Mouse (Mus musculus): ENCODE results near the gene Klhl26. TPM values are rescaled to one million over a fixed set of nuclear protein-coding genes. Genes with fewer than 3 reads are reported as not detected.

Klhl26 gene
- total RNA-seq, 1 experiment from 2014 or later = 5.8 TPM

DNA sequence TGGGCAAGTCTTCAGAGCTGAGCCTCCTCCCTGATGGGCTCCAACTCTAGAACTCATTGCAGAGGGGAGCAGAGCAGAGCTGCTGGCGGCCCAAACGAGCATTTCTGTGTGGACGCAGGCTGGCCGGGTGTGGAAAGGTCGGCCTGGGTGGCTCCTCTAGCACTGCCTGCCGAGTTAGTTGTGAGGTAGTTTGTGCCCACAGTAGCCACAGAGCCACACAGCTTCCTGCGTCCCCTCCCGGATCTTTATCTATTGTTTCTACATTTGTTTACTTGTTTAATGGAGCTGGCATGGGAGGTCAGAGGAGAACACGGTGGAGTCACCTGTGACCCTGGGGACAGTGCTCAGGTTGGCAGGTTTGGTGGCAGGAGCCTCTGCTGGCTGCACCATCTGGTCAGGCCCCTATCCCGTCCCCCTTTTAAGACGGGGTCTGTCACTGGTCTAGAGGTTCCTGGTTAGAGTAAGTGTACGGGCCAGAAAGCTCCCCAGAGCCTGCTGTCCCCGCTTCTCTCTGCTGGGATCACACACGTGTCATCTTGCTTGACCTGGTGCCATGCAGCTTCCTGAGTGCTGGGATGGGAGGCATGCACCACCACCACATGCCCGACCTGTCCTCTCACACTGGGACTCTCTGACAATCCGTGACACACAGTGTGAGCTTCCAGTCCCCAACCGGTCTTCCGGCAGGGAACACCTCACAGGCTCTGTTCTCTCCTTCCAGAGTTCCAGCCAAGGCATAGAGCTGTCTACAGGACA is 55.2 kb downstream of the Klhl26 start:
- ATAC-seq (ENCODE audit: extremely low read depth, insufficient number of reproducible peaks, low FRiP score, poor library complexity, severe bottlenecking) = no peak

DNA sequence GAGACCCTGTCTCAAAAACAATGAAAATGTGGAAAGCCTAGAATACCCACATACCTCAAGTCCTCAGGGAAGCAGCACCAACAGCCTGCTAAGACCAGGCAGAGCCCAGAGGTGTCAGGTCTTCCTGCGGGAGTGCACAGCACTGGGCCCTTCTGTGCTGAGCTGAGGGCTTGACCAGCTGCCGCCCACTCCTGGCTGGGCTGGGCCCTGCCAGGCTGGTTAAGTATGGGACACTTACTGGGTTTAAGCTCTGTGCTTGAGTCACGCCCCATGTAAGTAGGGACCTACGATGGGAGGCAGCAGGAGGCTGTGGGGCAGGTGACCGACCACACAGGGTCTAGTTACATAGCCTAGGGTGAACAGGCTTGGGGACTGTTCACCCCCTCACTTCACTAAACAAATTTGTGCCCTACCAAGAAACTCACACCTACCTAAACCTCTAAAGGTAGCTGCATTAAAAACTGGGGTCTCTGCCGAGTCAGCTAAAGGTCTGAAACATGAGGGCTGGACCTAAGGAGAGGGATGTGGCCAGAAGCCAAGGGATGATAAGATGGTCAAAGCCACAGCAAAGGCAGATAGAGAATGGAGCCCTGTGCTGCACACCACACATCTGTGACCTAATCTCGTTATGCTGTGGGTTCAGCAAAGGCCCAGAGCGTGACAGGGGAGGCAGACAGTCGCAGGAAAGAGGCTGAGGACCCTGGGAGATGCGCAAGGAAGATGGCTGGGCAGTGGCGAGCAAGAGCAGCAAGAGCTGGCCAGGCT is 56.7 kb downstream of the Klhl26 start:
- ATAC-seq (ENCODE audit: extremely low read depth, insufficient number of reproducible peaks, low FRiP score, poor library complexity, severe bottlenecking) = no peak

DNA sequence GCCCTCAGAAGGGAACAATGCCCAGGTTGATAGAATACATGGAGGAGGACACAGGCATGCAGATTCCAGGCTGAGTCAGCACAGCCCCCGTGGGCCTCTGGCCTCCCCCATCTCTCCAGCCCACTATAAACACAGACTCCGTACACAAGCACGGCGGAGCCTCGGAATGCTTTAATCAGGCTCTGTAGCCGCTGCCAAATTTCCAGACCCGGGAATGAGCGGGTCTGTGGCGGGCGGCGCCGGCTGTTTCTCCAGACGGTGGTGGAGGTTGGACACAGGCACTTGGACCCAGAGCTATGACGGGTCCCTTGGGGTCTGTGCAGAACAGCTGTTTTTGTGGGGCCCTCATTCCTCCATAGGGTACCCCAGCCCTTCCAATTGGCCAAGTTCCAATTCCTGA is 57.8 kb downstream of the Klhl26 start:
- ATAC-seq (ENCODE audit: extremely low read depth, insufficient number of reproducible peaks, low FRiP score, poor library complexity, severe bottlenecking) = no peak

DNA sequence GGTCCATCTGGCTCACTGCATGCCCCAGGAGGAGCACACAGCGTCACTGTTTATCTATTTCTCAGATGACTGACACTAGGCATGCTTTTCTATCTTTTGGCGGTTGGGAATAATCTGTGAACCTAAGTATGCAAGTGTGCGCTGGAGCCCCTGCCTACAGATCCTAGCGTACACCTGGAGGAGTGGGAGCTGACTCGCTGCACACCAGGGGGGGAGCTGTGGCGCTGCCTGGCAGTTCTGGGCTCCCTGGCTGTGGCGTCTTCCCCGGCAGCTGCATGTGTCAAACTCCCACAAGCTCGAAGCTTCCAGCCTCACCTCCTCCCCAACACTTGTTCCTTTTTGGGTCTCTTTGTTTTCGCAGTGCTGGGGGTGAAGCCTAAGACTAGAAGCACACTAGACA is 58.9 kb downstream of the Klhl26 start:
- ATAC-seq (ENCODE audit: extremely low read depth, insufficient number of reproducible peaks, low FRiP score, poor library complexity, severe bottlenecking) = no peak

DNA sequence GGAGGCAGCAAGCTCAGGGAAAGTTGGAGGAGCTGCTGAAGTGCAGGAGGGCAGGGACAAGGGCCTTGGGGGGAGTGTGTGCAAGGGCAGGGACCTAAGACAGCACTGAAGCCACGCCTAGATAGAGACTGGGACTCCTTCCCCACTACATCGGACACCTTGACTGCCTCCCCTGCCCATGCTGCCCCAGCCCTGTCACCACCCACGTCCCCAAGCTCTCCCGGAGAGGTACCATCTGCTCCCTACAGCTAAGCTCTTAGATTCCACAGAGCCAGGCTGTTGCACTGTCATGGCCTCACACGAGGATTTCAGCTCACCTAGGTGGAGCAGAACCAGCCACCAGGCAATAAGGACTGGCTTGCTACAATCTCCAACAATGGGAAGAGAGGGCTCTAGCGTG is 59.8 kb downstream of the Klhl26 start:
- no peak for ATAC-seq (ENCODE audit: extremely low read depth, insufficient number of reproducible peaks, low FRiP score, poor library complexity, severe bottlenecking)

DNA sequence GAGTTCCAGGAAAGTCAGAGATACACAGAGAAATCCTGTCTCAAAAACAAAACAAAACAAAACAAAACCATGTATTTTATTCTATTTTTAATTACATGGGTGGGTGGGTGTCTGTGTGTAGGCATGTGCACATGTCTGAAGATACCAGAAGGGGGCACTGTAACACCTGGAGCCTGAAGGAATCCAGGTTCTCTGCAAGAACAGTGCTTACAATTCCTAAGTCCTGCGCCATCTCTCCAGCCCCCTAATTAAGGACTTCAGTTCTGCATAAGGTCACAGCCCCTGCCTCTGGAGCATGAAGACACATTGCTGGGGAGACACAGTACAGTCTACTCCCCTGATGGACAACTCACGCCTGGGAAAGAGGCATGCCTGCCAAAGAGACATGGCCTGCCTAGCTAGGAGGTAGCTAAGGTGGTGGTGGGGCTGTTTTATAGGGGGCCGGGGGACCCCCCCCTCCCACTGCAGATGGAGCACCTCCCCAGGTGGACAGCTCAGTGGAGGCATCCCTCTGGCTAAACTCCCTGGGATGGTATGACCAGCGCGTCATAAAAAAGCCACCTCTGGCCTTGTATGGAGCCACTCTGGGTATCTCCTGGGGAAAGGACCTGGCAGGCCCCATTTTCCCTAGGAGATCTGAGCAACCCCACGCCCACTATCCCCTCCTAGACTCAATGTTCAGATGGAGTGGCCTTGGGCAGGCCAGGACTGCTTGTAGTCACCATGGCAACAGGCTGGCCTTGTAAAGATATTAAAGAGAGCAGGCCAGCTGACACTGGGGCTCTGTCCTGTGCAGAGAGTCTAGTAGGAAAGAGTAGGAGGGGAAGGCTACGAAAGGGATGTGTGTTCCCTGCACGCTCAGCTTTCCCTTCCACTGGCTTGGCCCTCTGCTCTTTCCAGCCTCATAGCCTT is 61.0 kb downstream of the Klhl26 start:
- ATAC-seq (ENCODE audit: extremely low read depth, insufficient number of reproducible peaks, low FRiP score, poor library complexity, severe bottlenecking) = no peak

DNA sequence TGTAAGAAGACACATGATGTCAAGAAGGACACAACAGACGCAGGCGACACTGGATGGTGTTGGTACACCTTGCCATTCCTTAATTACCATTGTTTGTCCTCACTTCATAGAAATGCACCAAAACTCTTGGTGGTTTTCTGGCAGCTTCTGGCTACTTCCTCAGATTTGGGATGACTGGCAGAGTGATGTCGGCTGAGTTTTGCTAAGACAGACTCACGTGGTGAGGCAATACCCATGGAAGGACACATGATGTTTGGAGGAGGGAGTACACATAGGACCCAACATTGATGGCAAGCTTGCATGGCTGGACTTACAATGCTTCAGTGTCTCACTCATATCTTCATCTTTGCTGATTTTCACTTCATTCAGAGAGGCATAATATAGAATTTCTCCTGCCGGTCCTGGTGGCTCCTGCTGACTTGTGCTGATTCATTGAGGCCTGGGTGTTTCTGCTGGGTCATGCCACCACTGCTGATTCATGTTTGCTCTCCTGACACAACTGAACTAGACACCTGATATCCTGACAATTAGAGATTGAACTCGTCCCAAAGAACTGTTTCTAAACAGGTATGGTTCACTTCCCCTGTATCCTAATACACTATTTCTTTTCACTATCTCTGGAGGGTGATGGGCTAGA is 62.3 kb downstream of the Klhl26 start:
- no peak for ATAC-seq (ENCODE audit: extremely low read depth, insufficient number of reproducible peaks, low FRiP score, poor library complexity, severe bottlenecking)

DNA sequence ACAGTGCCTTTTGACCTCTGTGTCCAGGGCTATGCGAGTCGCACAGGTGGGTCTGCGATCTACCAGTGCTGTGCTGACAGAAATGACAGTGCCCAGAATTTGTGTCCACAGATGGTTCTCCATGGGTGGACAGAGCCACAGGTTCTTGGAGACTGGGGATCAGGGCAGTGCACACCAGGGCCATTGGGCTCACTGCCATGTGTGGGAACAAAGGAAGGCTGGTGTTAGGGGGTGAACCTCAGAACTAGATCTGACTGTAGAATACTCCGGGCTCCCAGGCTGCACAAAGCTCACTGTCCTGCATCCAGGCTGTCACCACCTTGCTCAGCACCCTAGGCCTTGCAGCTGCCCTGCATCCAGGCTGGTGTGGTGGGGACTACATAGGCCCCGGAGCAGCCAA is 66.5 kb downstream of the Klhl26 start:
- ATAC-seq (ENCODE audit: extremely low read depth, insufficient number of reproducible peaks, low FRiP score, poor library complexity, severe bottlenecking) = no peak

DNA sequence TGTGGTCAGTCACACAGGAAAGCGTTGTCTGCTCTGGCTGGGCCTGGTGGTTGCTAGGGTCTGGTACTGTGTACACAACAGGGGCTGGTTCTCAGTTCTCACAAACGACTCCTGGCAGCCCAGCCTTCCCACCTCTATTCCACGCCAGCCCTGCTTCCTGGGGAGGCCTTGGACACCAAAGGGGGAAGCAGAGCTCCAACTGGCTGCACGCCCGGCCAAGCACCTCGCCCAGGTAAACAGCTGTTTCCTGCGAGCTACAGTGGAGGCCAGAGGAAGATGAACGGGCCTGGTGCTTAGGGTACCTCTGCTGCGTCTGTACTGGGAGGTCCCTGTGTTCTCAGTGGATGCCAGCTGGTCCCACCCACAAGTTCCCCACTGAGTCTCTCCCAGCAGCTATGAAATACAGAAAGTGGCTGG is 67.3 kb downstream of the Klhl26 start:
- ATAC-seq (ENCODE audit: extremely low read depth, insufficient number of reproducible peaks, low FRiP score, poor library complexity, severe bottlenecking) = no peak

DNA sequence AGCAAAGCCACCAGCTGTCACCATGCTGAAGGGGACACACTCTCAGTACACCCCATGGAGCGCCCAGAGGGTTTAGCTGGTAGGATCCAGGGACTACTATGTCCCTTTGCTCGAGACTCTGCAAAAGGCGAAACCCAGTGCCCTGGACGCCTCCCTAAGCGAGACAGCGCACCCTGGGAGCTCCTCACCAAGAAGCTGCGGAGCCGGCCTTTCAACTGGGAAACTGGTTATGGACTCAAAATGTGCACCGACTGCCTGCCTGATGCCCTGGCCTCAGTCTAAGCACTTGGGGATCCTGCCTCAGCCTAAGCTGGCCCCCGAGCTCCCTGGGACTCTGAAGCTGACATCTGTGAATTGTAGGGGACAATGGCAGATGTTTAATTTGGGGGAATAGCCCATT is 67.7 kb downstream of the Klhl26 start:
- ATAC-seq (ENCODE audit: extremely low read depth, insufficient number of reproducible peaks, low FRiP score, poor library complexity, severe bottlenecking) = no peak

DNA sequence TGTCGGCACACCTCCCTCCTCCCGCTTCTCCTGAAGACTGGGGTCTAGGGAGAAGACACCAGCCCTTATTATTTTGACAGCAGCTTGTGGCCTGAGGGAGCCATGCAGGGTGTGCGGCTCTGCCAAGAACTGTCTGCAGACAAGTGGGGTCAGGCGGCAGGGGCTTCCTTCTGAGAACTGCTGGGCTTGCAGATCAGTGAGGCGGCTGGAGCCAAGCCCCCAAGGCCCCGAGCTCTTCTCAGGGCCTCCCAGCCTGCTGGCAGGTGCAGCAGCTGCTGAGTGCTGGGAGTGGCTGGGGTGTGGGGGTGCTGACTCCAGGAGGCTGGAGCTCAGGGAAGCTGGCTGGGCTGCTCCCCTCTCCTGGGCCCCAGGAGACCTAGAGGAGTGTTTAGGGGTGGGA is 68.5 kb downstream of the Klhl26 start:
- no peak for ATAC-seq (ENCODE audit: extremely low read depth, insufficient number of reproducible peaks, low FRiP score, poor library complexity, severe bottlenecking)

DNA sequence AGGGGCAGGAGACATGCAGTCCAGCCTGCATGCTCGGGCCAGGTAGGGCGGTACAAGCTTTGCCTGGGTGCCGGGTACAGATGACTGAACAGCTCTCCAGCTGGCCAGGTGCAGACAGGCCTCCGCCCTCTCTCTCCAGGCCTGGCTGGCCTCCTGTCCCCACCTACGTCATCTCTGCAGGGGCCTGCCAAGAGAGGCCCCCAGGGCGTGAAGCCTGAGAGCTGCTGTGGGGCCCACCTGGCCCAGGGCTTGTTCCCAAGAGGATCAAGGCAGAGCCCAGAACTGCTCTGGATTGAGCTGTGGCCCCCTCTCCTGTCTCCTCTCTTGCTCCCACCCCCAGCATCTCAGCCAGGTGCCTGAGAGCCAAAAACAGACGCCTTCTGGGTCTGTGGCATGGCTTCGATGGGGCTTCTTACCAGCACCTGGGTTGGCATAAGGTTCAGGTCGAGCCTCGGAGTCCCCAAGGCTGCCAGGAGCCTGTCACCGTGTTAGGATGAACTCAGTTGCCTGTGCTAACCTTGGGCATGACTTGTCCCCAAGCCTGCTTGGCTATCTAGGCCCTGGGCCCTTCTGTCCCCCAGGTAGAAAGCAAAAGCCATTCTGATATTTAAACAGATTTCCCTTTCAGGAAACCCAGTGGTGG is 70.2 kb downstream of the Klhl26 start:
- no peak for ATAC-seq (ENCODE audit: extremely low read depth, insufficient number of reproducible peaks, low FRiP score, poor library complexity, severe bottlenecking)

DNA sequence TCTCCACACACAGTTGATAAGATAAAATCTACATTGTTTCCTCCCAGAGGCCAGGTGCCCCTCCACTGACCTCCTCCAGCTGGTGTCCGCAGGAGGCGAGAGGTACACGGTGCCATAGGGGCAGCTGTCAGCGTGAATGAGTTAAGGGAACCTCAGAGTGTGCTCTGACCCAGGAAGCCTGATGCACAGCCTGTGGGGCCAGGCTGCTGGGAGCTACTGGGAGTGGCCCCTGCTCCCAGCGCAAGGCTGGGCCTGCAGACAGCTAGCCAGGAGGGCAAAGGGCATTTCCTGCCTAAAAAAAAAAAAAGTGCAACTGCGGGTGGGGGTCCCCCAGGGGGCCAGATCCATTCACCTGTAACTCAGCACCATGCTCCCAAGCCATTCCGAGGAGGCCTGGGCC is 71.6 kb downstream of the Klhl26 start:
- ATAC-seq (ENCODE audit: extremely low read depth, insufficient number of reproducible peaks, low FRiP score, poor library complexity, severe bottlenecking) = no peak

DNA sequence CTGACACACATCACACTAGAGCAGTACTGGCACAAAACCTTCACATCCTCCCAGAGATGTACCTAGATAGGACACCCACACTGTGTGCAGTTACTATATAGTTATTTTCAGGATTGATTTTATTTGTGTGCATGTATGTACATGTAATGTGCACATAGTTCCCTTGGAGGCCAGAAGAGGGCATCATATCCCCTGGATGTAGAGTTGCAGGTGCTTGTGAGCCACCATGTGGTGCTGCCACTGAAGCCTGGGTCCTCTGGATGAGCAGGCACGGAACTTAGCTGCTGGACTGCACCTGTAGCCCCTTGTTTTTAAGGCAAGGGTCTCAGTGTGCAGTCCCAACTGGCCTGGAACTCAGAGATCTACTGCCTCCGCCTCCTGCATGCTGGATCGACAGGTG is 72.6 kb downstream of the Klhl26 start:
- ATAC-seq (ENCODE audit: extremely low read depth, insufficient number of reproducible peaks, low FRiP score, poor library complexity, severe bottlenecking) = no peak

Other genes with a start within 250 kb of the Klhl26 start
- gene Sugp2, start 242.7 kb downstream of the Klhl26 start, total RNA-seq (2017) = 39.7 and 43.2 TPM in 2 replicates
- 5.8 and 6.9 TPM in 2 replicates for gene Armc6, start 242.5 kb downstream of the Klhl26 start, total RNA-seq (2017)
- gene Homer3, start 194.1 kb downstream of the Klhl26 start, total RNA-seq (2017) = 4.4 and 6.3 TPM in 2 replicates
- 50.1 and 57.6 TPM in 2 replicates for gene Ddx49, start 174.5 kb downstream of the Klhl26 start, total RNA-seq (2017)
- 67.8 and 67.9 TPM in 2 replicates for gene Cope, start 174.4 kb downstream of the Klhl26 start, total RNA-seq (2017)
- not detected in 2 replicates for gene Cers1, start 161.2 kb downstream of the Klhl26 start, total RNA-seq (2017)
- gene Gdf1, start 147.2 kb downstream of the Klhl26 start, total RNA-seq (2017) = not detected in 2 replicates
- gene Upf1, start 123.7 kb downstream of the Klhl26 start, total RNA-seq (2017) = 34.0 and 36.8 TPM in 2 replicates
- gene Comp, start 103.4 kb downstream of the Klhl26 start, total RNA-seq (2017) = 1.0 TPM in 1 of 2 replicates, not detected in the other
- 5.2 and 8.4 TPM in 2 replicates for gene Crtc1, start 37.4 kb downstream of the Klhl26 start, total RNA-seq (2017)
- not detected in 2 replicates for gene Tmem59l, start 10.4 kb upstream of the Klhl26 start, total RNA-seq (2017)
- gene Crlf1, start 16.2 kb upstream of the Klhl26 start, total RNA-seq (2017) = not detected in 2 replicates
- gene Rex1bd, start 29.8 kb upstream of the Klhl26 start, total RNA-seq (2017) = 12.4 and 29.8 TPM in 2 replicates
- 720 and 1,162 TPM in 2 replicates for gene Uba52, start 33.8 kb upstream of the Klhl26 start, total RNA-seq (2017)
- gene Fkbp8, start 50.8 kb upstream of the Klhl26 start, total RNA-seq (2017) = 185 and 192 TPM in 2 replicates
- gene Kxd1, start 51.0 kb upstream of the Klhl26 start, total RNA-seq (2017) = 47.4 and 51.6 TPM in 2 replicates
- 38.8 and 40.6 TPM in 2 replicates for gene Ell, start 62.5 kb upstream of the Klhl26 start, total RNA-seq (2017)
- 51.3 and 51.4 TPM in 2 replicates for gene Isyna1, start 117.4 kb upstream of the Klhl26 start, total RNA-seq (2017)
- gene Ssbp4, start 131.9 kb upstream of the Klhl26 start, total RNA-seq (2017) = 31.3 and 45.8 TPM in 2 replicates
- gene Lrrc25, start 139.2 kb upstream of the Klhl26 start, total RNA-seq (2017) = 54.1 and 63.7 TPM in 2 replicates
- gene Gdf15, start 155.5 kb upstream of the Klhl26 start, total RNA-seq (2017) = not detected in 2 replicates
- gene Pgpep1, start 183.4 kb upstream of the Klhl26 start, total RNA-seq (2017) = 4.4 and 7.7 TPM in 2 replicates
- 103 and 134 TPM in 2 replicates for gene Lsm4, start 196.3 kb upstream of the Klhl26 start, total RNA-seq (2017)
- 316 and 319 TPM in 2 replicates for gene Jund, start 222.0 kb upstream of the Klhl26 start, total RNA-seq (2017)
- gene Iqcn, start 226.5 kb upstream of the Klhl26 start, total RNA-seq (2017) = 2.4 and 2.8 TPM in 2 replicates
- gene Gm3336, start 241.6 kb upstream of the Klhl26 start, total RNA-seq (2017) = not detected in 2 replicates
- 2.2 and 2.4 TPM in 2 replicates for gene Pde4c, start 246.8 kb upstream of the Klhl26 start, total RNA-seq (2017)